Mouse (Mus musculus) right cerebral cortex, postnatal 14 days (tissue): ENCODE data around the gene Olfr166.
"Not testable (repeated sequence)": the region's sequence is repeated elsewhere in the genome, so short reads cannot be mapped to it uniquely, and the experiment has no call there.

Source experiments
- DNase-seq: peaks from one replicate; pipeline ENCODE4 v3.0.0; 2022

Gene Olfr166

GRCm38 (mm10) chr16:19483394-19483793 is at the start of gene Olfr166:
Gene Olfr166 (plus strand): TSS chr16:19483694.
- no peak for DNase-seq

GRCm38 (mm10) chr16:19458741-19459140 is 24.8 kb upstream of the Olfr166 start:
- not testable (repeated sequence) for DNase-seq

GRCm38 (mm10) chr16:19464365-19464764 is 19.1 kb upstream of the Olfr166 start:
- no peak for DNase-seq

DNA sequence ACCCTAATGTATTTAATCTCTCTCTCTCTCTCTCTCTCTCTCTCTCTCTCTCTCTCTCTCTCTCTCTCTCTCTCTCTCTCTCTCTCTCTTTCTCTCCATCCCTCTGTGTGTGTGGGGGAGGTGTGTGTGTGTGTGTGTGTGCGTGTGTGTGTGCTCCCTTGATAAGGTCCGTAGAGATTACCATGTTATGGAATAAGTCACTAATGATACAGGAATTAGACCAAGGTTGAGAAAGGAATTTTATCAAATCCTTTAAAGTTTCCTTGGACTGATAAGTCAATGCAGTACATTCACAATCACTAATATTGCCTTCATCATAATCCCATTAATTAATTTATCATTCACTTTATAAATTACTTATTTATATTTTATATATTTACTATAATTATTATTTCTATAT is 38.7 kb downstream of the Olfr166 start, which contains the start of gene Olfr167:
TSS of gene Olfr167 (minus strand) at position 101 of the 400 bp plus-strand sequence.
- DNase-seq, result no peak

- DNase-seq, result no peak
Observed at GRCm38 (mm10) chr16:19535455-19535854, 52.0 kb downstream of the Olfr166 start, which contains the start of gene Olfr168. Gene Olfr168 (minus strand): TSS chr16:19535555.
